Mouse (Mus musculus) layer of hippocampus, adult 9-10 months (tissue): ENCODE data around the gene Tsfm.
A peak's percentile ranks its signal among the peaks of the same experiment; 100 is the strongest.

ENCODE experiments used
- DNase-seq: peaks from one replicate; pipeline ENCODE4 v3.0.0; 2022; ENCODE audit warnings: low spot score

Gene Tsfm

GRCm38 (mm10) chr10:127041774-127042338, 11.2 kb upstream of the Tsfm start:
- peak; percentile 81 for DNase-seq

GRCm38 (mm10) chr10:127041274-127041766, 10.7 kb upstream of the Tsfm start, which contains the start of the genes Mettl1 and Eef1akmt3:
Gene Mettl1 (plus strand): TSS chr10:127041414.
Gene Eef1akmt3 (minus strand): TSS chr10:127041513.
- no peak for DNase-seq

- no peak for DNase-seq
These were observed 10.1 kb upstream of the Tsfm start for GRCm38 (mm10) chr10:127040569-127041214.

- DNase-seq = no peak
These were observed 7.0 kb upstream of the Tsfm start for GRCm38 (mm10) chr10:127037641-127038040.

GRCm38 (mm10) chr10:127036273-127036672, 5.6 kb upstream of the Tsfm start:
- no peak for DNase-seq

- no peak for DNase-seq
These were observed 2.7 kb upstream of the Tsfm start for GRCm38 (mm10) chr10:127033301-127033741.

- DNase-seq = no peak
These were observed 12.2 kb downstream of the Tsfm start for GRCm38 (mm10) chr10:127018422-127018821.

GRCm38 (mm10) chr10:127017071-127017470, 13.6 kb downstream of the Tsfm start:
- no peak for DNase-seq

GRCm38 (mm10) chr10:127016488-127016887, 14.2 kb downstream of the Tsfm start:
- DNase-seq = no peak

- no peak for DNase-seq
These were observed 26.8 kb downstream of the Tsfm start for GRCm38 (mm10) chr10:127003806-127004205.

GRCm38 (mm10) chr10:127003334-127003733, 27.3 kb downstream of the Tsfm start:
- DNase-seq = no peak

- no peak for DNase-seq
These were observed 27.9 kb downstream of the Tsfm start for GRCm38 (mm10) chr10:127002765-127003164.

- no peak for DNase-seq
These were observed 28.6 kb downstream of the Tsfm start for GRCm38 (mm10) chr10:127002056-127002455.

- DNase-seq = no peak
These were observed 29.3 kb downstream of the Tsfm start for GRCm38 (mm10) chr10:127001297-127001696.

- no peak for DNase-seq
These were observed 30.1 kb downstream of the Tsfm start, which contains the start of gene Avil for GRCm38 (mm10) chr10:127000529-127000928. Gene Avil (plus strand): TSS chr10:127000709.

- no peak for DNase-seq
These were observed 33.1 kb downstream of the Tsfm start for GRCm38 (mm10) chr10:126997340-126998113.

GRCm38 (mm10) chr10:126993621-126994020, 37.0 kb downstream of the Tsfm start:
- DNase-seq = no peak

- no peak for DNase-seq
These were observed 39.0 kb downstream of the Tsfm start for GRCm38 (mm10) chr10:126991676-126992075.

GRCm38 (mm10) chr10:126990313-126991056, 40.2 kb downstream of the Tsfm start:
- peak; percentile 79 for DNase-seq

GRCm38 (mm10) chr10:126988513-126989165, 42.0 kb downstream of the Tsfm start:
- no peak for DNase-seq
